Mouse (Mus musculus): Measurements from ENCODE around the gene Cyb5rl. TPM values are rescaled to one million over a fixed set of nuclear protein-coding genes. Genes with fewer than 3 reads are reported as not detected.
A peak's percentile ranks its signal among the peaks of the same experiment; 100 is the strongest.

The Cyb5rl gene
- total RNA-seq, 2 experiments from 2014 or later: 25.7 to 26.1 TPM

DNA sequence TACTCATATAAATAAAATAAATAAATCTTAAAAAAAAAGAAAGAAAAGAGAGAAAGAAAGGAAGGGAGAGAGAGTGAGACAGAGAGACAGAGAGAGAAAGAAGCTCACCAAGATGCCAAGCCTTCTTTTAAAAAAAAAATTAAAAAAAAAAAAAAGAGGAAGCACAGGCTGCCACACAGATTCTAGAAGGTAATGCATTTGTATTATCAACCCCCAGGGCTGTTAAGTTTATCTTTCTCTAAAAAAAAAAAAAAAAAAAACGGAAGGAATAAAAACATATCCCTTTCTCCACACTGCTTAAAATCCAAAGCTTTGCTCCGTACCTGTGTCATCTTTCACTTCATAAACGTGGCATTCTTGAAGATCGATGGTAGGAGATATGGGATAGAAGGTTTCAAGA lies 5.2 kb upstream of the Cyb5rl start:
- DNase-seq: no peak

DNA sequence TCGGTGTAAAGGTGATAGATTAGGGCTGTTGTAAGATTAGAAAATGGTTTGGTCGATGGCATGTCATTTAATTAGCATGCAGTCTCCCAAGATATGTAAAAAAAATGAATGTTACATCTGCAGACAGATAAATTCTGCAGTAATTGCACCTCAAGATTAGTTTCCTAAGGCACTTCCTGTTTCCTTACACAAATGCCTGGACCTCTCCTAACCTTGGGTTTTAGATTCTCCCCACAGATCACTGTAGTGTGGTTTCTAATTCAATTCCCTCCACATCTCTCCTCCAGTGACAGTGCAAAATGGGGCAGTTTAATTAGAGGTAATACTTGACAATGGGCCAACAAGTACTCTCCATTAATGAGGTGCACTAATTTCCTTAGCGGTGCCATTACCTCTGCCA lies 3.6 kb upstream of the Cyb5rl start:
- no peak for DNase-seq

DNA sequence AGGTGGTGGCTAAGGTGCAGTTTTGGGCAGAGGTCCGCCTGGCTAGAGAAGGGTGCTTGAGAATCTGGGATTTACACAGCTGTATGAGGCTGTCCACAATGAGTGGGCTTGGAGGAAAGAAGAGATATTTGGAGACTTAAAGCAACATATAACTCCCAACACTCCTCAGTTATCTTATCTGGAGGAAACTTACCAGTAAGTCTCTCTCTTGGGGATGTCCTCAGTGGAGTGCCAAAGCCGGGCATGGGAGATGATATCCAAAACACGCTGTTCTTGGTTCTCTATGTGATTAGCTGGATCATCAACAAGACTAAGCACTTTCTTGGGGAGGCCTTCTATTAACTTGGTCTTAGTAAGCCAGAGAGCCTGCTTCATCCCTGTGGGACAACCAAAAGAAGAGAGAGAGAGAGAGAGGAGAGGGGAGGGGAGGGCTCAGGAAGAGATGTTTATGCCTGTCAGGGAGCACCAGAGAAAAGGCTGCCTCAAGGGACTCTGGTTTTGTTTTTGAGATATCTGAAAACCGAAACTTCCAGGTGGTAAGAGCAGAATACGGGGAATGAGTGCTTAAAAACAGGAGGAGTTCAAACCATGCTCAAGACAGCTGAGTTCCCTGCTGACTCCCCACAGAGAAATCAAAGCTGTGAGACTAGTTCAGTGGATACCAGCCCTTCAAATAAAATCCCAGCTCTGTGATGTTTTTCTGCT lies 2.2 kb upstream of the Cyb5rl start:
- no peak for DNase-seq

DNA sequence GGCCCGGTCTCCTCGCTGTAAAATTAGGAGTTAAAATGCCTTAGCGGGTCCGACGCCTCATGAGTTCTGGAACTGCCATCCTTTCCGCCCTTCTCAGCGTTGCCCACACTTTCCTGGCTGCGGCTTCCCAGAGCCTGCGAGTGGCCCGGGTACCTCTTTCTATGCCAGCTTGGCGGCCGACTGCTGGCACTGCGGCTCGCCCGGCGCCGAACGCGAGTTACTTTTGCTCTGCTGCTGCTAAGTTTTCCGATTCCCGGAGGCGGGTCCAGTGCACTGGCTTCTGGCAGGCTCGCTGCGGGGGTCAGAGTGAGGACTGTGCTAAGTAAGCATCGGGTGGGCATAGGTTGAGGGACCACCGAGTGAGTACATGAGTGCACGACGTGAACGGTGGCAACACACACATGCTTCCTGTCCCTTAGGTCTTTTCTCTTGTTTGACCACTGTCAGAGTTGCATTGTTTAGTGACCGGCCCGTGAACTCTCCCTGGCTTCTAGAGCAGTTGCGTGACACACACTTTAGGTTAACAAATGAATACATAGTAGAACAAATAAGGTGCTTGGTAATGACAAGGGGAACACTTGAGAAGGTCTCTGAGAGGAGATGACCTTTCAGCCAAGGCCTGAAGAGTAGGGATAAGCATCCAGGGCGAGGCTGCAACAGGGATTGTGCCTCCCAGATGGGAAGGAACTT lies 508 bp downstream of the Cyb5rl start:
- no peak for DNase-seq

DNA sequence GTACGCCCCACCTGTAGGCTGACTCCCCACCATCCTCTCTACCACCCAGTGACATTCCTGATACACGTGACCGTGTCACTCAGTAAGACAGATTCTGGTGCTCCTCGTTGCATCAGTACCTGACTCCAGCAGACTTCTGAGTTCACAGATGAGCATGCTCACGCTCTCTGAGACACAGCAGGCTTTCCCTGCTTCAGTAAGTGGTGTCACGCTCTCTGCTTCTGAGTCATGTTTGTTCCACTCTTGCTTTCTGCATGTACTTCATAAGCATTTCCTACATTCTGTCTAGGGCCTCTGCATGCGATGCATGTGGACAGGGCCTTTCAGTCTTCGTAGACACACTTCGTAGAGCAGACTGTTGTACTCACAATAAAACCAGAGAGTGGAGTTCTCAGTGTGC lies 5.6 kb downstream of the Cyb5rl start:
- DNase-seq: no peak

DNA sequence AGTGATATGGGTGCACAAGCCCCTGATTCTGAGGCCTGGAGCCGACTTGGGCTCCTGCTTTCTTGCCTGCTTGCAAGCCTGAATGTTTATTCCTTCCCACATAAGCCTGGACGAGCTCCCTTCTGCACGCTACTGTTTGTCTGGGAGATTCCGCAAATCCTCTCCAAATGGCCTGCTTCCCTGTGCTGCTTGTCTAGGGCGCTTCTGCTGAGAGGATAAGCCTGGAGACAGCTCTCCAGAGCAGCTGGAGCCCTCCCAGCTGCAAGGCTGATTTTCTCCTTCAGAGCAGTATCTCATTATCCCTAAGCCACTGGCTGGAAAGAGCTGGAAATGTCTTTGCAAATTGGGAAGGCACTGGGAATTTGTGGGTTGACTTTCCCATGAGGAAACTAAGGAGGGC lies 8.7 kb downstream of the Cyb5rl start:
- DNase-seq: no peak

DNA sequence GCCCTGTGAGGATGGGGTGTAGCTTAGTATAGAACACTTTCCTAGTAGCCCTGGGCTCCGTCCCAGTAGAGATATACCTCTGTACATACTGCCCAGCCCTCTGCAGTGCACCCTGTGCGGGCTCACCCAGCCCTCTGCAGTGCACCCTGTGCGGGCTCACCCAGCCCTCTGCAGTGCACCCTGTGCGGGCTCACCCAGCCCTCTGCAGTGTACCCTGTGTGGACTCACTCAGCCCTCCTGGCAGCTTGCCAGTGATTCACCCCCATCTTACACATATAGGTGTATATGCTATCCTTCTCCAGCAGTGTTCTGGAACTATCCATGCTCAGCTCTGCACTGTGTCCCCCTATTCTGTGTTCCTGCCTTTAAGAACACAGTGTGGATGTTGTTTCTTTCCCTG lies 12.1 kb downstream of the Cyb5rl start:
- DNase-seq: no peak

DNA sequence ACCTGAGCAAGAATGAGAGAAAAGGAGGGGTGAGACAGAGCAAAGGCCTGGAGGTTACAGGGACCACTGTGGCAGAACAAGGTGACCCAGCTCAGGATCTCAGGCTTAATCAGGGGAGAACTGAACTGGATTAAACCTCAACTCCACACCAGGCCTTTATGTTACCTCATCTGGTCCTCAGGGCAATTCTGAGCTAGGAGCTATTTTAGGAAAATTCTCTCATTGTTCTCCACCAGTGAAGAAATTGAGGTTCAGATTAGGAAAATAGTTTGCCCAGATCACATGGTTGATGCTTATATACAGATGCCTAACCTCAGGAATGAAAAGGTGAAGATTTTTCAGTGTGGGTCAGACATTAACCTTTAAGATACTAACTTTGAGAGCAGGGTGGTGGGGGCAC lies 12.9 kb downstream of the Cyb5rl start:
- no peak for DNase-seq

DNA sequence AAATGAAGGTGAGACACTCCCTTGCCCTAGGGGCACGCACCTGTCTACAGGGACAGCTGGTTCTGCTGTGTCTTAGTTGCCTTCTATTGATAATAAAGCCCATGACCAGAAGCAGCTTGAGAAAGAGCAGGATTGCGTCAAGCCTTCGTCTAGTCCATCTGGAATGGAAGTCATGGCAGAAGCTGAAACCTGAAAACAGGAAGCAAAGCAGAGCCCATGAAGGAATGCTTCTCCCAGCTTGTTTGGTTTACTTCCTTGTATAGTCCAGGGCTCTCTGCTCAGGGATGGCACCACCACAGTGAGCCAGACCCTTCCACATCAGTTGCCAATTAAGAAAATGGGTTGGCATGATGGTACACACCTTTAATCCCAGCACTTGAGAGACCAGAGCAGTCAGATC lies 15.4 kb downstream of the Cyb5rl start:
- peak in 1 of 2 experiments; percentile 8 for DNase-seq

DNA sequence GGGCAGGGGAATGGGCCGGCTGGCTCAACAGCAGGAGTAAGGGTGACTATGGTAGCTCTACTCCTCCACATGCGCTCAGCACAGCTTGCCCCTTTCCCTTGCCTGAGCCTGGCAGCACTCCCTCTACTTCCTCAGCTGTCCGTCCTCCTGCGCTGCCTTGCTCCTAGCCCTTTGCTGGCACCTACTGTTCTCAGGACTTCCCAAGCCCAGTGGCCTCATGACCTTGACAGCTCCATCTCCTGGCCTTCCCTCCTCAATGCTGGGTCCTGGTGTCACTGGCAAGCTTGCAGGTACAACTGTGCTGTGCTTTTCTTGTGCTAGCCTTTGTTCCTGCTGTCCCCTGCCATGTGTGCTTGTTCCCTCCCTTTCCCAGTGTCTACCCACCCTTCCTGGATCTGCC lies 16.3 kb downstream of the Cyb5rl start:
- DNase-seq: no peak

DNA sequence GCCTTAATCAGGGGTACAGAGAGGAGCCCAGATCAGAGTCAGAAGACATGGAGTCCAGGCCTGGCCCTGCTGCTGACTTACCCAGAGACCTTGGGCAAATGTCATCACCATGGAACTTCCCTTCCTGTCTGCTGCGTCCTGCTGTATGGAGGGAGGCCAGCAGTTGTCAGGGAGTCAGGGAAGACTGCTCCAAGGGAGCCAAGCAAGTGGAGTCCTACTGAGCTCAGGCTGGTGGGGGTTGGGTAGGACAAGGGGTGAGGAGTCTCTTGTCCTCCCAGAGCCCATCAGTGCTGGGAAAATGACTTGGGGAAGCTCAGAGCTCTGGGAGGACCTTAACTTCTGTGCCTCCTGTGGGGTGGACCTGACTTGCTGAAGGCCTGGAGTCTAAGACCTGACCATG lies 17.6 kb downstream of the Cyb5rl start:
- no peak for DNase-seq

DNA sequence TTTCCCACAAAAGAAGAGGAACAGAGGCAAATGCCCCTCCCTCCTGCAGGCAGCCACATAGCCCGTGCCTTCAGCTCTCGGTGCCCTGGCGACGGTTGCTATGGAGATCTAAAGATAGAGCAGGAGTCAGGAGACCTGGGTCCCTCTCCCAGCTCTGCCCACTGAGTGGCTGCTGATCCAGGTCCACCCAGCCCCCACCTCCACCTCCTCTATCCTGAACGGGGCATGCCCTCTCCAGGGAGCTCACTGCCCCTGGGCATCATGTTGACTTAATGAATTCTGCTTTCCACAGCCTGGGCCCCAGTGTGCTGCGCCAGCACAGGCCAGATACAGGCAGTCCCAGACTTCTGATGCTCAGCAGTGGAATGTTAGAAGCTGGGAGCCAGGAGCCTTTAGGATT lies 18.1 kb downstream of the Cyb5rl start:
- DNase-seq: peak in 1 of 2 experiments; percentile 14

DNA sequence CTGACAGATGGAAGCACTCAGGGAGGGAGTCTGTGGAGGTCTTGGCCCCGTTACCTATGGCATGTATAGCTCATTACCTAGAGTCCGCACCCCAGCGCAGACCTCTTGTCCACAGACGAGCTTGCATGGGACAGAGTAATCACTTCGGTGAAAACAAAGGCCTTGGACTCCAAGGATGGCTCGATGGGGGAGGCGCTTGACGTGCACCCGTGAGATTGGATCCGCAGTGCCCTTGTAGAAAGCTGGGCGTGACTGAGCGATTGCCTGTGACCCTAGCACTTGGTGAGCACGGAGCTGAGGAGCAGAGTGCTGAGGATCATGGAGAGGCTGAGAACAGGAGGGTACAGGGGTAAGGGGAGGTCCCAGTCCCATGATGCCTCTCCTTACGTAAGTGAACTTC lies 24.9 kb downstream of the Cyb5rl start:
- no peak for DNase-seq

DNA sequence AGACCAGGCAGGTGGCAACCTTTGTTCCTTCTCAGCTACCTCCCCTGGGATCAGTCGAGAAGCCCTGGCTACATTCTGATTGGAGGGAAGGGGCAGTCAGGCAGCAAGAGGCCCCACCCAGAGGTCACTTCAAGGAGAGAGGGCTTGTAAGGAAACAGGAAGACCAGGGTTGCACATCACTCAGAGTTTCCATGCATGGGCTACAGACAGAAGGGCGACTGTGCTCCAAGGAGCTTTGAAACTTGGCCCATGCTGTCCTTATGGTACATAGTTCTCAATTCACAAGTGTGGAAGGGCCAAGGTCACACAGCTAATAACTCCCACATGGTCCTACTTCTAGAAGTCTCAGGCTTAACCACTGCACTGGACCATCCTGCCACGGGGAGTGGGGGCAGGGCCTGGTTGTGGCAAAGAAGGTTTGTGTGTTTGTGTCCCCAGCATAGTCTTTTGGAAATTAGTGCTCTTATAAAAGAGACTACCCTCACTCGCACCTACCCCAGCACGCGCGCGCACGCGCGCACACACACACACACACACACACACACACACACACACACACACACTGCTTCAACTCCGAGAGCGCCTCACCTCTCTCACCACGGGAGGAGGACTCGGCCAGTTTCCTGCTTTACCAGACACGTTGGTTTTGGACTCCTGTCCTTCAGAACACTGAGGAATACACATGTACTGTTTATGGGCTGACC lies 27.8 kb downstream of the Cyb5rl start:
- DNase-seq: no peak

DNA sequence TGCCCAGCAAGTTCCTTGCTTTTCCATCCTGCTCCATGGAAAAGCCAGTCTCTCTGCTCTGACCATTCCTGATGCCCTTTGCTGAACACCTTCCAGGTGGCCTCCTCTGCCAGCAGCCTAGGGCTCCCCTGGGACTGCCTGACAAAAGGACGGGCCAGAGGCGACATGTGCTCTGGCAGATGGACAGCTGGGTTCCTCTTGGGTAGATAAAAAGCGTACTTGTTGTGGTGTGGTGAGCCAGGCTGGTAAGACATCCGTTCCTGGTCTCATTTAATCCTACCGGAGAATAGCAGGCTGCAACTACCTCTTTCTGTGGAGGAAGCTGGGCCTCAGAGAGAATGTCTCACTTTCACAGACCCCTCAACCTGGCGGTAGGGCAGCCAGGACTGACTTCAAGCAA lies 29.3 kb downstream of the Cyb5rl start:
- no peak for DNase-seq

DNA sequence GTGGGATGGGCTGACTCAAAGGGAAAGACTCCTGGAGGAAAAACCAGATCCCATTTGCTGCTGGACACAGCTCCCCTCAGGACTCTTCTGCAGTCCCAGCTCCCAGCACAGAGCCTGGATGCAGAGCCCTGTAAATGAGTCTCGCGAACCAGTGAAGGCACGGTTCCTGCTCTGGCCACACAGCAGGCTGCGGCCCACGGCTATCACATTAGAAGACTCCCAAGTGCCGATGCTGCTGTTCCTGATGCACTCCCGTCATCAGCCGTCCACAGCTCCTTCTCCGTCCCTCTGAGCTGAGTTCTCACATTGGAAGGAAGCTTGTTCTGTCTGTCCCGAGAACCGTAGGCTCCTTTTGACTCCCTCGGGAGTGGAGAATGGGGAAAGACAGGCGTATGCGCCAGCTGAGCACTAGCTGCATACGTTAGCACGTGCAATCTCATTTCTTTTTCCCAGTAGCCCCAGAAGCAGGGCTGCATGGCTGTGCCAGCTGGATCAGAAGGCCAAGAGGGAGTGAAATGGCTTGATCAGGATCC lies 30.1 kb downstream of the Cyb5rl start, which contains the start of gene Cdcp2:
Cdcp2 (plus strand) TSS at position 51 of the 533 bp plus-strand sequence.
- DNase-seq: peak in 1 of 2 experiments; percentile 9

DNA sequence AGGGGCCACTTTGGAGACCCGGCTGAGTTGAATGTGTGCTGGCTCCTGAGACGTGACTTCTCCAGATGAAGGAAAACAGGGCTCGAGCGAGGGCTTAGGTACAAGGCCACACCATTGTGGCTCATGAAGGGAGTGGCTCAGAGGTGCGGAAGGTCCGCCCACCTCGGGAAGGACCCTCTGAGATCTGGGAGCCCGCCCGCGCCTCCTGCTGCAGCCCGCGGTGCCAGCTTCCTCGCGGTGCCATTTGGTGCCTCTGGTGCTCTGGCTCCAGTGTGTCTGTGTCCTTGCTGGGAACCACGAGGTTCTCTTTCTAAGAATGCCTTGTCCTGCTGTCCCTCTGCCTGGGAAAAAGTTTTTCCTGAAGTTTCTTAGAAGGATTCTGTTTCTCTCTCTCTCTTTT lies 31.1 kb downstream of the Cyb5rl start:
- no peak for DNase-seq

DNA sequence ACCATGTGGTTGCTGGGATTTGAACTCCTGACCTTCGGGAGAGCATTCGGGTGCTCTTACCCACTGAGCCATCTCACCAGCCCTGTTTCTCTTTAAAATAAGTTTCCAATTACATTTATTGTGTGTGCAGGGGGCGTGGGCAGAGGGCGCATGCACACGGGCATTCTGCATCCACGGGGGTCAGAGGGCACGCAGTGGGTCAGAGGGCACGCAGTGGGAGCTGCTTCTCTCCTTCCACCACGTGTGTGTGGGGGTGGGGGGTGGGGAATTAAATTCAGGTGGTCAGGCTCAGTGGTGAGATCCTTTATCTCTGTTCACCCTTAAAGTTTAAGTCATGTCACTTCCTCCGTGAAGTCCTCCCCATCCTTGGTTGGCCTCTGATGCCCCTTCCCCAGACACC lies 31.6 kb downstream of the Cyb5rl start:
- no peak for DNase-seq

DNA sequence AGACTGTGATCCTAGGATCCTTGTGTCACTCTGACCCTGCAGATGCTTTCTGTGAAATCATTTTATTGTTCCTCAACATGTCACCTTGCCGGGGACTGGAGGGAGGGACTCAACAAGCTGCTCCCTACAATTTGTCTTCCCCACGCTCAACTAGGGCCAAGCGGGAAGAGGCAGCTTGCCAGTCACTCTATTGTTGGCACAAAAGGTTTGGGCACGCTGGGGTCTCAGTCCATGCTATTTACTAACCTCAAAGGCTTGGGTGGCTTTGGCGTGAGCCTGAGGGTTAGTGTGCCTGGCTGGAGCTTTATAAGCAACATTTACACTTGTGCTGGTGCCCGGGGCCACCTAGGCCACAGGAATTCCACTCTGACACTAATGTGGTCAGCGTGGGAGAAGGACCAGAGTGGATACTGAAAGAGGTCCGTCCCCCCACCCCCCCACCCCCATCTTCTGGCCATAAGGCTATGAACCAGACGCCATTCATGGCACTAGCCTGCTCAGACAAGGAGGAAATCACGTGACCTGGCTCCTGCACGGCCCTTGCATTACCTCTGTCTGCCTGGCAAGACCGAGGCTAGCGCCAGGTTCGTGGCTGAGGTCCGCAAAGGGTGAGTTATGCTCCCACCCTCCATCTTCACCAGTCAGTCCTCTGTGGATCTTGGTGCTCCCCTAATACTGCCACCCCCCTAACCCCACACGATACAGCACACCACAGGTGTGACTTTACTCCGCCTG lies 32.2 kb downstream of the Cyb5rl start:
- DNase-seq: no peak

DNA sequence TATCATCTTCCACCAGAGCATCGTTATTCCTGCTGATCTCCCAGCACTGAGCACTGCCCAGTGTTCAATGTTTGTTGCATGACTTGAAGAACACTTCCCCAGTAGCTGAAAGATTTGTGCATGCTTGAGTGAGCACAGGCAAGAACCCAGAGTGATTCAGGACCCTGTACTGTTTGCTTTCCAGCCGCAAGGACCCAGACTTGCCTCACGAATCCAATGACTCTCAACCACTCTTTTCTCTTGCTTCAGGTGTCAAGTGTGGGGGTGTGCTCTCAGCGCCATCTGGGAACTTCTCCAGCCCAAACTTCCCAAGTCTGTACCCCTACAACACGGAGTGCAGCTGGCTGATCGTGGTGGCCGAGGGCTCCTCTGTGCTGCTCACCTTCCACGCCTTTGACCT lies 35.4 kb downstream of the Cyb5rl start:
- DNase-seq: no peak

DNA sequence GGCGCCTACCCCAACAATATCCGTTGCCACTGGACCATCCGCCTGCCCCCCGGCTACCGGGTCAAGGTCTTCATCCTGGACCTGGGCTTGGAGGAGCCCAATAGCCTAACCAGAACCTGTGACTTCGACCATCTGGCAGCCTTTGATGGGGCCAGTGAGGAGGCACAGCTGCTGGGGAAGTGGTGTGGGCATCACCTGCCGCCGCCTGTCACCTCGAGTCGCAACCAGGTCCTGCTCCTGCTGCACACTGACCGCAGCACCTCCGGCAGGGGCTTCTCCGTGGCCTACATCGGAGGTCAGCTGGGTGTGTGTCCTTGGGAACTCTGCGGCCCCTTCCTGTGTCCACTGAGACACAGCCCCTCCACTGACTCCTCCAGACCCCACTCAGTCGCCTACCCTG lies 40.0 kb downstream of the Cyb5rl start:
- DNase-seq: no peak

DNA sequence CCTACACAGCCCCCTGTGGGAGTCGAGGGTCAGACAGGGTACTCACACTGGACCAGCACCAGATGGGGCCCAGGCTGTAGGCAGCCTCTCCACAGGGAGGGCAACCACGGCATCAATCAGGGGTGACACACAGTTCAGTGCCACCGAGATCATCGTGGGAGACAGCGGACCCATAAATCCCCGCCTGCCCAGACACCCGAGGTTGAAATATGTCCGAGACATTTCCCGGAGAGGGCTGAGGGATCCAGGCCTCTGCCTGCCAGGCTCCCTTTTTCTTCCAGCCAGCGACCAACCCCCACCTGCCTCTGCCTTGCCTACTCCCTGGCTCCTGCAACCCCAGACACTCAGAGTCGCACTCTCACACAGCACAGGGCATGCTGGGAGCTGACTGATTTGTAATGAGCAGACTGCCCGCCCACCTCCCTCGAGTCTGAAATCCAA lies 41.5 kb downstream of the Cyb5rl start:
- no peak for DNase-seq

Measured in heart, adult 18-20 months (tissue).